Mouse (Mus musculus) left cerebral cortex, adult 11 months (tissue): Measurements from ENCODE around the gene Olfr186.
"Not testable (repeated sequence)": the region's sequence is repeated elsewhere in the genome, so short reads cannot be mapped to it uniquely, and the experiment has no call there.

Source experiments
- DNase-seq: peaks from one replicate; pipeline ENCODE4 v3.0.0; 2022; ENCODE audit warnings: low spot score

Olfr186 gene

GRCm38 (mm10) chr16:59030191-59030590, at the start of gene Olfr186:
Gene Olfr186, minus strand, starts transcription at chr16:59030291.
- no peak for DNase-seq

DNA sequence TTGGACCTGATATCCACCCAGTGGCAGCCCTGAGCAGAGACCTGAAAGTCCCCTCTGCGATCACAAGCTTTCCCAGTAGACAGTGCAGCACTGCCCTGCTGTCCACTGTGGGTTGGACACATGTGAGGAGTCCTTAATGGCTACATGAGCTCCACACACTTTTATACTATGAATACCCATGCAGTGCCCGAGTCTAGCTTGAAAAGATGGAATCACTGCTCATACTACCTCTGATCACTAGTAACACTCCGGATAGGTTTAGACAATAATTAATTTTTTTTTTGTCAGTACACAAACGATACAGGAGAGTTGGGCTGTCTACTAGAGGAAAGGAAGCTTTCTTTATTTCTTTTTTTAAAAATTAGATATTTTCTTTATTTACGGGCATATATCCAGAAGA, 47.8 kb upstream of the Olfr186 start, which contains the start of gene Olfr190:
Gene Olfr190, minus strand, starts transcription at position 101 of the 400 bp plus-strand sequence.
- DNase-seq: no peak

- DNase-seq: no peak
Observed at GRCm38 (mm10) chr16:59073520-59073919, 43.4 kb upstream of the Olfr186 start.

- DNase-seq: no peak
Observed at GRCm38 (mm10) chr16:59071755-59072154, 41.7 kb upstream of the Olfr186 start.

GRCm38 (mm10) chr16:59062411-59062810, 32.3 kb upstream of the Olfr186 start:
- DNase-seq: not testable (repeated sequence)

DNA sequence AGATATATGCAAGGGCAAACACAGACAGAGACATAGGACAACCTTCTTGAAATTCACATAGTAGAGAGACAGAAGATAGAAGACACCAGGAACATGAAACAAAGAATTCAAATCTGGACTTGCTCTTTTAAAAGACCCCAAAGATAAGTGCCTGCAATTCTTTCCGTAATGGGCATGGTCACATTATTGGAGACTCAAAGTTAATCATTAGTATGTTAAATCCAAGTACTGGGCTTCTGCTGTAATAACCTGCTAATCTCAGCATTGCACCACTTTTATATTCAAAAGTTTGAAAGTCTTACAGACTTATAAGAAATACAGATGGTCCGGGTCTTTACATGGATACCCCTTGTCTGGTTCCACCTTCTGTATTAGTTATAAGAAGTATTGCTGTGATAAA, 19.2 kb upstream of the Olfr186 start:
- DNase-seq: not testable (repeated sequence)

DNA sequence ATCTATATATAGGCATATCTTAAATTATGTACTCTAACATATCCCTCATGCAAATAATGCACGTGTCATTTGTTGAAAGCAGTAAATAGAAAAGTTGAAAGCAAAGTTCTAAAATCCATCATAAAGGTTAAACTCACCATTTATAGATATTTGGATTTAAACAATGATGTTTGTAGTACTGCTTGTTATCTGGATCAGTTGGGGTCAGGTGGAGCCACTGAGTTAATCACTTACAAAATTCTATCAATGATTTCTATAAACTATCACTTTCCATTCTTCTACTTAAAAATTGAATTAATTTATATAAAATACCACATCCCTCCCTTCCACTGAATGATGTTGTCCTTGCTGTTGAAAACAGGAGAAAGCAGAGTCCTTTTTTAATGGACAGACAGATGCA, 18.8 kb upstream of the Olfr186 start:
- no peak for DNase-seq

GRCm38 (mm10) chr16:59047579-59047978, 17.5 kb upstream of the Olfr186 start:
- DNase-seq: no peak

- no peak for DNase-seq
Observed at GRCm38 (mm10) chr16:59045835-59046234, 15.7 kb upstream of the Olfr186 start.

DNA sequence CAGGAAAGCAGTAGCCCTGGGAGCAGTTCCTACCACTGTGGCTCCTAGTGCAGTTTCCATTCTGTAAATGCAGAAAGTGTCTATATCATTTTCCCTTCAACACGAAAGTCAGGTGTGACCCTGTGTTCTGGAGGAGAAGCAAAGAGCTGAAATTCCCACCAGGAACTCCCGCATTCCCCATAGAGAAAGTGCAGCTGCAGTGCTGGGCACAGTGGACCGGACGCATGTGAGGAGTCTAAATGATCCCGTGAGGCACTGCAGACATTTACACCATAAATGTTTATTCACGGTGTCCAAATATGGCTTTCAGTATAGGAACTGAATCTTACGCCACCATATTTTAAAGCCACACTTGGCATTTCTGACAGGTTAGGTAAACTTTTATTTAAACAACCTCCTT, 9.6 kb upstream of the Olfr186 start, which contains the start of gene Olfr187:
Gene Olfr187, minus strand, starts transcription at position 58 of the 400 bp plus-strand sequence.
- no peak for DNase-seq

- no peak for DNase-seq
Observed at GRCm38 (mm10) chr16:59013357-59014018, 16.6 kb downstream of the Olfr186 start.

DNA sequence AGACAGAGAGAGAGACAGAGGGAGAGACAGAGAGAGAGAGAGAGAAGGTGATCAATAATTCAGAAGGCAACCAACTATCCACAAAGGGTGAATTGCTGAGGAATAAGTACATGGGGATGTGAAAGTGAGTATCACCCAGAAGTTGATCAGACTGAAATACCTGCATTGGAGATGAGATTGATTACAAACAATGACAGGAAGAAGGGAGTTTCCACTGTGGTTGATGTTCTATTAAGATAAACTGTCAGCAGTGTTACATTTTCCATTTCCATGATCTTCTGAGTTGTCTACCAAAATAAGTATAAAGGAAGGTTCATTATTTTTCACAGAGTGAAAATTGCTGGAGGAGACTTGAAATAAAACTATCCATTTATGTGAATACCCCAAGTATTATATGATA, 22.9 kb downstream of the Olfr186 start:
- no peak for DNase-seq

DNA sequence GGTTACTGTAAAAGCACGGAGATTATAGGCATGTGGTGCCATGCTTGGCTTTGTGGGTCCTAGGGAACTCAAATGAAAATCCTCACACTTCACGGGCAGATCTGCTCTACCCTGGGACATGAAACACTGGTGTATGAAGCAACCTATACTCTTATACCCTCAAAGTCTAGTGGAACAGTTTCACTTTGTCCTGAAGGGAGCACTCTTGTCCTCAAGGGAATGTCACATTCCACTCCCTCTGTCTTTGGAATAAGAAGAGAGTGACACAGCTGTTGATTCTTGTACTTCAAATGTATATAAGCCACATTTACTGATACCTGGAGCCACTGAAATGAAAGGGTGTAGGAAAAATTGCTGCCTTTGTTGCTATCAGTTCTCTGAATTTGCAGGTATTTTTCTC, 35.0 kb downstream of the Olfr186 start, which contains the start of gene Olfr183:
Gene Olfr183, plus strand, starts transcription at position 301 of the 400 bp plus-strand sequence.
- DNase-seq: no peak
